Comparison of ENCODE assay signal across 8 mouse cellular contexts in genomic region chrX:168795859-168796848, GRCm38 (mm10). TPM values are rescaled to one million over a fixed set of nuclear protein-coding genes. Genes with fewer than 3 reads are reported as not detected.
DNase-seq lines count a peak whose midpoint lies in the region; ATAC-seq lines count a peak whose summit lies in the region.

No protein-coding gene starts in this region.

- no peaks in the 10 kb centered on the region for H3K36me3 ChIP-seq in embryonic facial prominence, embryonic 15.5 days
- no peaks in the 10 kb centered on the region for H3K36me3 ChIP-seq in limb, embryonic 11.5 days (ENCODE audit: control insufficient read depth, insufficient read depth, low read length)
- H3K36me3 ChIP-seq in midbrain, embryonic 14.5 days (ENCODE audit: control insufficient read depth, insufficient read depth, low read length), result no peaks in the 10 kb centered on the region

- peak overlapping the region; percentile 45 for H3K4me3 ChIP-seq in embryonic facial prominence, embryonic 15.5 days (replicated peaks)
- peak overlapping the region; percentile 34 for H3K4me3 ChIP-seq in limb, embryonic 11.5 days (ENCODE audit: low read depth, low read length)
- peak overlapping the region; percentile 38 for H3K4me3 ChIP-seq in midbrain, embryonic 14.5 days (replicated peaks; ENCODE audit: low read depth, low read length)

- peak overlapping the region; percentile 71 for H3K4me2 ChIP-seq in embryonic facial prominence, embryonic 15.5 days (replicated peaks)
- peak overlapping the region; percentile 79 for H3K4me2 ChIP-seq in limb, embryonic 11.5 days (ENCODE audit: low read depth, severe bottlenecking)
- H3K4me2 ChIP-seq in midbrain, embryonic 14.5 days (ENCODE audit: low read length), result peak overlapping the region; percentile 77

- H3K27me3 ChIP-seq in embryonic facial prominence, embryonic 15.5 days, result peaks cover 29% of the 10 kb centered on the region
- H3K27me3 ChIP-seq in limb, embryonic 11.5 days (ENCODE audit: control insufficient read depth, insufficient read depth, low read length), result peaks cover 31% of the 10 kb centered on the region
- peaks cover 35% of the 10 kb centered on the region for H3K27me3 ChIP-seq in midbrain, embryonic 14.5 days (ENCODE audit: control insufficient read depth, insufficient read depth, low read length)

- 14% methylated on average over 55 of the region's 55 CpGs for WGBS in embryonic facial prominence, embryonic 15.5 days
- 18% methylated on average over 52 of the region's 55 CpGs for WGBS in limb, embryonic 11.5 days
- WGBS in midbrain, embryonic 14.5 days, result 24% methylated on average over 54 of the region's 55 CpGs

- H3K27ac ChIP-seq in embryonic facial prominence, embryonic 15.5 days (replicated peaks), result no peak overlapping the region
- H3K27ac ChIP-seq in limb, embryonic 11.5 days (replicated peaks; ENCODE audit: low read depth, low read length), result no peak overlapping the region
- no peak overlapping the region for H3K27ac ChIP-seq in midbrain, embryonic 14.5 days (replicated peaks; ENCODE audit: low read depth, low read length)

- H3K4me1 ChIP-seq in embryonic facial prominence, embryonic 15.5 days, result no peaks in the 10 kb centered on the region
- H3K4me1 ChIP-seq in limb, embryonic 11.5 days (ENCODE audit: control insufficient read depth, insufficient read depth, low read length), result no peaks in the 10 kb centered on the region
- no peaks in the 10 kb centered on the region for H3K4me1 ChIP-seq in midbrain, embryonic 14.5 days (ENCODE audit: control insufficient read depth, insufficient read depth, low read length)

- no peak overlapping the region for H3K9ac ChIP-seq in embryonic facial prominence, embryonic 15.5 days
- no peak overlapping the region for H3K9ac ChIP-seq in limb, embryonic 11.5 days (ENCODE audit: low read length)
- peak overlapping the region; percentile 3; the same call in 1 of the 2 replicates for H3K9ac ChIP-seq in midbrain, embryonic 14.5 days (replicated peaks; ENCODE audit: low read length)

- no peaks in the 10 kb centered on the region for H3K9me3 ChIP-seq in embryonic facial prominence, embryonic 15.5 days (replicated peaks)
- H3K9me3 ChIP-seq in limb, embryonic 11.5 days (ENCODE audit: control insufficient read depth, low read length), result no peaks in the 10 kb centered on the region
- H3K9me3 ChIP-seq in midbrain, embryonic 14.5 days (ENCODE audit: control insufficient read depth, low read length), result no peaks in the 10 kb centered on the region

- DNase-seq in urinary bladder, adult 2 months (ENCODE audit: low spot score), result peak; percentile 23
- DNase-seq in urinary bladder, adult 18-20 months (ENCODE audit: low spot score in 2 of 2), result no peak
- DNase-seq in heart, postnatal 10 days, result peak; percentile 52 to 56
- DNase-seq in limb, embryonic 11.5 days (ENCODE audit: low spot score), result peak; percentile 39
- DNase-seq in midbrain, embryonic 14.5 days, result peak; percentile 40
- DNase-seq in left cerebral cortex, postnatal 14 days (ENCODE audit: low spot score in 2 of 2), result no peak

- intact Hi-C loops in heart, postnatal 10 days (cut with DNase I), result no loop called here
- intact Hi-C loops in left cerebral cortex, postnatal 14 days (cut with DNase I), result no loop called here

- no peak for ATAC-seq in embryonic facial prominence, embryonic 15.5 days (ENCODE audit: insufficient number of reproducible peaks, low FRiP score, low TSS enrichment, low read depth)
- ATAC-seq in limb, embryonic 11.5 days (ENCODE audit: insufficient number of reproducible peaks, low FRiP score, low TSS enrichment, low read depth), result no peak
- peak; percentile 55 for ATAC-seq in midbrain, embryonic 14.5 days (ENCODE audit: low FRiP score, low TSS enrichment)
- ATAC-seq in inflammation-experienced regulatory T-cells, adult 6 months, result no peak

RNA-seq across cellular contexts. Expression of gene Arhgap6, which starts 1.3 kb away (rescaled TPM):
- 8.7 and 11.2 TPM in 2 replicates for polyA plus RNA-seq in urinary bladder, adult 2 months (2012; rRNA removed)
- polyA plus RNA-seq in embryonic facial prominence, embryonic 15.5 days (2015; fragmentation: Nextera tagmentation; extraction: Ambion mirVana), result 4.0 and 4.4 TPM in 2 replicates
- total RNA-seq in heart, postnatal 10 days (2021), result 1 to 10 TPM; 5.9 TPM
- 1.4 and 1.7 TPM in 2 replicates for polyA plus RNA-seq in limb, embryonic 11.5 days (2014; fragmentation: Nextera tagmentation; extraction: Ambion mirVana)
- 0.78 and 0.87 TPM in 2 replicates for polyA plus RNA-seq in midbrain, embryonic 14.5 days (2014; fragmentation: Nextera tagmentation; extraction: Ambion mirVana)
- under 1 TPM in 2 of 3 experiments, not detected in 1; 0.11 to 0.25 TPM for polyA plus RNA-seq in inflammation-experienced regulatory T-cells, adult 6 months (2017; shearing (Covaris generic))
- 1 to 10 TPM; 5.1 to 6.6 TPM for total RNA-seq in left cerebral cortex, postnatal 14 days (2021)

Comparison
In these comparisons a context has a peak if more than half of its experiments do, and no peak if none do; other contexts are left out.
1. DNase-seq: peak in urinary bladder, adult 2 months (single experiment), heart, postnatal 10 days (2 of 2), limb, embryonic 11.5 days (single experiment) and midbrain, embryonic 14.5 days (single experiment); none in urinary bladder, adult 18-20 months (0 of 2) and left cerebral cortex, postnatal 14 days (0 of 2).
2. Peak in every context shown above with its lines, with median percentiles within 50 percentile points of each other: H3K4me2 ChIP-seq and H3K4me3 ChIP-seq.